Mouse (Mus musculus) mouse embryonic stem cell (cell line): ENCODE measurements at regions not wholly inside any gene's neighbourhood (a gene's known extent, or its start where the extent isn't known, plus 50 kb on each side); places are given as distances from the start of the nearest gene placed in this dataset.

ENCODE experiments used
- in situ Hi-C, 2 experiments: fragments of 300-500 bp; cut with MboI; formaldehyde crosslinking; loops; 1 replicate in 1 of 2; 3 replicates in 1 of 2; pipeline ENCODE4 v1.14.3; 2019 to 2020; ENCODE audit warnings: low sequenced_read_pairs in 2 of 2, low pct_unique_long_range_greater_than_20kb in 1 of 2, mixed read lengths in 1 of 2; ENCODE audit not compliant: unreplicated experiment in 1 of 2

DNA sequence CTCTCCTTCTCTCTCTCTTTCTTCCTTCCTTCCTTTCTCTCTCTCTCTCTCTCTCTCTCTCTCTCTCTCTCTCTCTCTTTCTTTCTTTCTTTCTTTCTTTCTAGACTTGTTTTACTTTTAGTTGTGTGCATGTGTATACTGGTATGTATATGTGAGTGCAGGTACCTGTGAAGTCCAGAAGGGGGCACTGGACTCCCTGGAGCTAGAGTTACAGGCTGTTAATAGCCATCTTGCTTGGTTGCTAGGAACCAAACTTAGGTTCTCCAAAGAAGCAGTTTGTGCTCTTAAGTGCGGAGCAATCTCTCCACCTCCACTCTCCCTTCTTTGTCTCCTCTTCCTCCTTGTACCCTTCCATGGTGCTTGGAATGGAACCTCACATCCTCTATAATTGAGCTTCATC is 77.2 kb downstream of the Gm10604 start:
- in situ Hi-C loops: loop anchor here in 1 of 2 experiments (10.0 kb wide), 1 partner anchor 279 kb away; no protein-coding TSS in a partner anchor

DNA sequence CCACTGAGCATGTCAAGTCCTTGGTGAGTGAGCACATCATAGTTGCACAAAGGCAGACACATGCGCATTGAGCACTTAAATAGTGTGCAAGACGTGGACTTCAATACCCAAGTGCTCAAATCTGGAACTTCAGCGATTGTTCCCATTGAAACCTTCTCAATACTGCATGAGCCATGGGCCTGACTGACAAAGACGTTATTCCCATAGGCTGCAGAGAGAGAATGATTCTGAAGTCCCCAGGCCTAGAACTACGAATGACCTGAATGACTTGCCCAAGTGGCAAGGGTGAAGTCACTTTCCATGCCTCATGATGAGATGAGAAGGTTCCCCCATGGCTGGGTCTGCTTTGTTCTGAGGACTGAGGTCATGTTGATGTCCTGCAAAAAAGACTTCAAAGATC is 77.7 kb downstream of the Gm10604 start:
- in situ Hi-C loops: loop anchor here in 1 of 2 experiments (10.0 kb wide), 1 partner anchor 279 kb away; no protein-coding TSS in a partner anchor

- in situ Hi-C loops: loop anchor here (10.0 to 25.0 kb wide), 2 partner anchors 263 to 275 kb away; no protein-coding TSS in a partner anchor
These were observed 81.0 kb downstream of the Gm10604 start for GRCm38 (mm10) chr4:11899979-11900624.

- in situ Hi-C loops: loop anchor here in 1 of 2 experiments (25.0 kb wide), 1 partner anchor 260 kb away; no protein-coding TSS in a partner anchor
These were observed 83.8 kb downstream of the Gm10604 start for GRCm38 (mm10) chr4:11897231-11897630.

- in situ Hi-C loops: loop anchor here in 1 of 2 experiments (25.0 kb wide), 1 partner anchor 259 kb away; no protein-coding TSS in a partner anchor
These were observed 84.9 kb downstream of the Gm10604 start for GRCm38 (mm10) chr4:11895857-11896825.

GRCm38 (mm10) chr4:11893560-11894205 is 87.4 kb downstream of the Gm10604 start:
- in situ Hi-C loops: loop anchor here in 1 of 2 experiments (25.0 kb wide), 1 partner anchor 256 kb away; no protein-coding TSS in a partner anchor

GRCm38 (mm10) chr4:11889039-11889600 is 91.9 kb downstream of the Gm10604 start:
- in situ Hi-C loops: loop anchor here in 1 of 2 experiments (25.0 kb wide), 1 partner anchor 252 kb away; no protein-coding TSS in a partner anchor

DNA sequence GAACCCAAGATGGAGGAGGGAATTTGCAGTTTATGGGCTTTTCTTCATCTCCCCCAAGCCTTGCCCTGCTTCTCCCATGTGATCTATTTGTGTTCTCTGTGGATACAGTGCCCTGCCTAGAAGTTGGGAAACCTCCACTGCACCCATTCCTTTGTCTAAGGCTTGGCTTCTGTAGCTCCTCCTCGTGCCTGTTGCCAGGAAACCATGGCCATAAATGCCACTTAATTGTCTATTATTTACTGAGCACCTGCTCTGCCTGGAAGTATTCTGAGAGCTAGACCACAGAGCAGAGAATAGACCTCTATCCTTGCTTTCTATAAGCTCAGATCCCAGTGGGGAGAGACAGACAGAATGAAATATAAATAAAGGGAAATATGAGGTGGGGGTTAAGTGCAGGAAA is 93.7 kb downstream of the Gm10604 start:
- in situ Hi-C loops: loop anchor here in 1 of 2 experiments (25.0 kb wide), 1 partner anchor 250 kb away; no protein-coding TSS in a partner anchor

GRCm38 (mm10) chr4:11885499-11885898 is 95.6 kb downstream of the Gm10604 start:
- in situ Hi-C loops: loop anchor here in 1 of 2 experiments (25.0 kb wide), 1 partner anchor 248 kb away; no protein-coding TSS in a partner anchor

GRCm38 (mm10) chr4:11884818-11885217 is 96.2 kb downstream of the Gm10604 start:
- in situ Hi-C loops: loop anchor here in 1 of 2 experiments (25.0 kb wide), 1 partner anchor 248 kb away; no protein-coding TSS in a partner anchor

DNA sequence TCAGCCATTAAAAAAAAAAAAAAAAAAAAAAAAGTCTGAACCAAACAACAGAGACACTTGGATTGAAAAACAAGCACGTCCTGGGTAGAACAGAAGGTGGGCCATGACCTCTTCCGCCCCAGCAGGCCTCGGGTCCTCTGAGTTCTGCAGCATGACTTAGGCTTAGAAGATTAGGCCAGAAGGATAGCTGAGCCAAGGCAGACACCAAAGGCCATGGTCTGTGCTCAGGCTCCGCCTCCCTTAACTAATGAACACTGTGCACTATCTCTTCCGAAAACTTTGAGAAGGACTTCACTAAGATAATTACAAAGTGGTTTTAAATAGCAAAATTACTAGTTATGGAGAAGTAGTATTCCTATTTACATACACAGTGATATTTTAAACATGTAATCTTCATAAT is 97.8 kb downstream of the Gm10604 start:
- in situ Hi-C loops: loop anchor here in 1 of 2 experiments (25.0 kb wide), 1 partner anchor 246 kb away; no protein-coding TSS in a partner anchor

- in situ Hi-C loops: loop anchor here in 1 of 2 experiments (25.0 kb wide), 1 partner anchor 245 kb away; no protein-coding TSS in a partner anchor
These were observed 98.4 kb downstream of the Gm10604 start for GRCm38 (mm10) chr4:11882666-11883065.

DNA sequence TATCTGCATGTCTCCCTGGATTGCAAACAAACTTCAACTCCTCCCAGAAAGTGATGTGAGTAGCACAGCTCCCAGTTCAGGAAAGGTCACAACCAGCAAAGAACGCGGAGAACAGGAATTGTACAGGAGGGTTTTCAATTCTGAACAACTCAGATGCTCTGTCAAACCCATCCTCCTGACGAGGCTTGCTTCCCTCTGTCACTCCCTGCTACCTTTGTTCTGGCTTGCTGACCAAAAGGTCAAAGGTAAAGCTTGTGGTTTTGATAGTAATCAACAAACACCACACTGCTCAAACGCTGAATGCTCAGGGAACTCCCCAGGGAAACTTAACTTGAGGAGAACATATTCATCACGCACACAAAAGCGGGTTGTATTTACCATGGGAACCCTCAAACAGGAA is 102.4 kb downstream of the Gm10604 start:
- in situ Hi-C loops: loop anchor here in 1 of 2 experiments (25.0 kb wide), 1 partner anchor 241 kb away; no protein-coding TSS in a partner anchor

GRCm38 (mm10) chr4:11877945-11878344 is 103.1 kb downstream of the Gm10604 start:
- in situ Hi-C loops: loop anchor here in 1 of 2 experiments (25.0 kb wide), 1 partner anchor 241 kb away; no protein-coding TSS in a partner anchor

DNA sequence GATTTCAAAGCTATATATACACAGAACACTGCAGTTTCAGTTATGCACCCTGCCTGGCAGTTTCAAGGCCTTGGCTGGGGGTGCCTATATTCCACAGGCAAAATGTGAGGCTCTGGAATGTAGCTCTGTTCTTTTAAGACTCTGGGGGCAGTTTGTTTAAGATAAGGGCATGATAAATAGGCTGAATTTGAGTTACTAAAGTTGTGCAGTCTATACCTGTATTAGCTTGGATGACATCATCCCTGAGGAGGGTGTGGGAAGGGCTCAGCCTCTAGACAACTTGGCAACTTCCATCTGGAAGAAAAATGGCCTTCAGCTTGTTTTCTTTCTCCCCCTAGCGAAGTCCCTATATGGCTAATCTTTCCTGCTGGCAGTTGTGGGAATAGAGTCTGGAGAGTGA is 105.1 kb downstream of the Gm10604 start:
- in situ Hi-C loops: loop anchor here in 1 of 2 experiments (25.0 kb wide), 1 partner anchor 239 kb away; no protein-coding TSS in a partner anchor

DNA sequence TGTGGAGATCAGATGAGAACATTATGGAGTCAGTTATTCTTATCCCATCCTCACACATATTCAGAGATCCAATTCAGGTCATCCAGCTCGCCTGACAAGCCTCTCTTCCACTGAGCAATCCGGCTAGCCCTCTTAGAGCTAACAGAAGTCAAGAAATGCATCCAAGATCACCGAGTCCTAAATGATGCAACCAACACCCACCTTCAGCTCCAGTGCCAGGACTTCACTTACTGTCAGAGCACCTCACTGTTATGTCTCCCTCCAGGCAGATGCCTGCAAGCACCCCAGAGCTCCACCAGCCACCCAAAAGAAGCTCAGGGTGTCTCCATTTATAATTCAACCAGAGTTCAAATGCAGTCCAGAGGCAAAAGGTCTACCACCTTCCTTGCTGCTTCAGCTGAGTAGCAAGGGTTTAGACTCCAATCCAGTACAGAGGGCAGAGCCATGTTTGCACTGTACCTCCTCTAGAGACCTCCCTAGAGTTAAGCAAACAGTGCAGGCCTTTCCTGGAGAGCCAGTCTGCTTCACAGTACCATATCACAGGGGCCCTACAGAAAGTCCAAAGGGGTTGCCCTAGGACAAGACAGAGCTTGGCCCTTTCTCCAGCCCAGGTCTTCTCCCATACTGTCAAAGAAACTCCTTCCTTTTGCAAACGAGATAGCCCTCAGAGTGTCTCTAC is 106.3 kb downstream of the Gm10604 start:
- in situ Hi-C loops: loop anchor here in 1 of 2 experiments (25.0 kb wide), 1 partner anchor 237 kb away; no protein-coding TSS in a partner anchor

DNA sequence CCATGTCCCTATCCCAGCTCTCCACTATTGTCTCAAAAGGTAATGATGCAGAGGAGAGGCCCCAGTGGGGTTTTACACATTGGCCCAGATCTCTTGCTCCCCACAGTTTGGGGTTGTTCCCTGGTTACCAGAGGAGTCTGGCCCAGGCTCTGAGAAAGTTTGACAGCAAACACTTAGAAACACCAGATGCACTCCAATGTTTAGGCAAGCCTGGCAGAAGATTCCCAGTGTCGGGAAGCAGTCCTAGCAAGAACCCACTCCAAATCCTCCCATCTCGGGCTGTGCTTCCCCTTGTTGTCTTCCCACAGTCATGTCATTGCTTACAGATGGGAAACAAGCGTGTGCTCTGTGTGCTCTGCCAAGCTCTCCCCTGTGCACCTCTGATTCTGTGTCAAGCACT is 109.0 kb downstream of the Gm10604 start:
- in situ Hi-C loops: no loop called here
